Mouse (Mus musculus): ENCODE data around the gene Prrx2. TPM values are rescaled to one million over a fixed set of nuclear protein-coding genes. Genes with fewer than 3 reads are reported as not detected.
"Not testable (repeated sequence)": the region's sequence is repeated elsewhere in the genome, so short reads cannot be mapped to it uniquely, and the experiment has no call there.

Prrx2 gene
- total RNA-seq, 2 experiments from 2014 or later: 0.92 to 1.5 TPM

GRCm38 (mm10) chr2:30912291-30912773 is 77.6 kb downstream of the Prrx2 start:
- peak; percentile 86 to 88 for DNase-seq

GRCm38 (mm10) chr2:30913022-30913421 is 78.2 kb downstream of the Prrx2 start:
- DNase-seq: no peak

- DNase-seq: no peak
These were observed 80.1 kb downstream of the Prrx2 start for GRCm38 (mm10) chr2:30914836-30915235.

- no peak for DNase-seq
These were observed 80.6 kb downstream of the Prrx2 start for GRCm38 (mm10) chr2:30915376-30915775.

- DNase-seq: peak in 1 of 2 experiments; percentile 36
These were observed 81.2 kb downstream of the Prrx2 start for GRCm38 (mm10) chr2:30915933-30916332.

GRCm38 (mm10) chr2:30917649-30918048 is 82.9 kb downstream of the Prrx2 start:
- peak in 1 of 2 experiments; percentile 18 for DNase-seq

GRCm38 (mm10) chr2:30918126-30918525 is 83.4 kb downstream of the Prrx2 start:
- DNase-seq: no peak

GRCm38 (mm10) chr2:30918780-30919329 is 84.1 kb downstream of the Prrx2 start:
- DNase-seq: no peak

GRCm38 (mm10) chr2:30920216-30920615 is 85.4 kb downstream of the Prrx2 start:
- no peak for DNase-seq

- DNase-seq: no peak
These were observed 88.3 kb downstream of the Prrx2 start for GRCm38 (mm10) chr2:30923099-30923498.

GRCm38 (mm10) chr2:30925181-30925580 is 90.4 kb downstream of the Prrx2 start:
- no peak for DNase-seq

- no peak for DNase-seq
These were observed 91.6 kb downstream of the Prrx2 start for GRCm38 (mm10) chr2:30926381-30926780.

GRCm38 (mm10) chr2:30927151-30927781 is 92.5 kb downstream of the Prrx2 start:
- DNase-seq: peak in 1 of 2 experiments; percentile 36

- peak; percentile 78 to 93 for DNase-seq
These were observed 93.3 kb downstream of the Prrx2 start for GRCm38 (mm10) chr2:30927844-30928628.

GRCm38 (mm10) chr2:30928893-30929482 is 94.2 kb downstream of the Prrx2 start:
- DNase-seq: peak; percentile 73 to 86

- DNase-seq: peak; percentile 76 to 83
These were observed 94.8 kb downstream of the Prrx2 start, which contains the start of gene Ptges for GRCm38 (mm10) chr2:30929483-30930045. TSS of gene Ptges (minus strand) at chr2:30929863.

- not testable (repeated sequence) for DNase-seq
These were observed 96.1 kb downstream of the Prrx2 start for GRCm38 (mm10) chr2:30930846-30931245.

Other genes with a start within 250 kb of the Prrx2 start
- gene Cstad, start 239.9 kb upstream of the Prrx2 start, total RNA-seq (2021): 1 to 10 TPM in 1 of 2 experiments, under 1 TPM in 1; 0.57 to 1.2 TPM
- gene 1700001O22Rik, start 31.3 kb upstream of the Prrx2 start, total RNA-seq (2021): under 1 TPM; 0.49 to 0.74 TPM
- 10 to 100 TPM; 22.6 to 29.2 TPM for gene Ntmt1, start 27.1 kb upstream of the Prrx2 start, total RNA-seq (2021)
- 1 to 10 TPM; 6.6 to 7.4 TPM for gene Asb6, start 4.6 kb upstream of the Prrx2 start, total RNA-seq (2021)
- 1 to 10 TPM; 1.5 to 2.6 TPM for gene Ptges, start 94.9 kb downstream of the Prrx2 start, total RNA-seq (2021)
- gene Tor1b, start 118.0 kb downstream of the Prrx2 start, total RNA-seq (2021): 10 to 100 TPM; 25.2 to 29.1 TPM
- 10 to 100 TPM in 1 of 2 experiments, 1 to 10 TPM in 1; 8.8 to 10.3 TPM for gene Tor1a, start 133.0 kb downstream of the Prrx2 start, total RNA-seq (2021)
- gene BC005624, start 147.2 kb downstream of the Prrx2 start, total RNA-seq (2021): 10 to 100 TPM; 19.4 to 22.9 TPM
- gene Usp20, start 147.3 kb downstream of the Prrx2 start, total RNA-seq (2021): 10 to 100 TPM; 50.1 to 53.8 TPM

All from heart, adult 18-20 months (tissue).